Mouse (Mus musculus): Measurements from ENCODE around the gene Cpm.

DNA sequence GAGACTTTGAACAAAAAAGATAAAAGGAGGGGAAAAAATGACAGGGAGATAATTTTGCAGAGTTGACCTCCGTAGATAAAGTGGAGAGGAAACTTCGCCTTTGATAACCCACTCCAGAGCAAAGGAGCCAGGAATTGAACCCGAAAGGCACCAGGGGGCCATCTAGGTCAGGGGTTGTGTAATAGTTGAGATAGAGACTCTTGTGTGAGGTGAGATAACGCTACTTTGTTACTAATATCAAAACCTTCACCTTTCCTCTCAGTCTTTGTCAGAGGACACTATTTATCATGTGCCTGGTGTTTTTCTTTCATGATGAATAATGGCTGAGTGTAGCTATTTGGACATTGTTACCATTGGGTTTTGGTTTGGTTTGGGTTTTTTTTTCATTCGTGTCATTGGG, 49.1 kb downstream of the Cpm start:
- TF ChIP-seq SIN3A (IDR thresholded peaks at IDR 0.05; ENCODE audit: low read length) (no peak), TBP (conservative IDR thresholded peaks at IDR 0.05; ENCODE audit: low read depth, low read length) (no peak), EP300 (IDR thresholded peaks at IDR 0.05; ENCODE audit: low read length) (no peak), POLR2A (IDR thresholded peaks at IDR 0.05; ENCODE audit: low read depth, low read length) (no peak), RCOR1 (conservative IDR thresholded peaks at IDR 0.05; ENCODE audit: low read depth, low read length) (no peak)
